Mouse (Mus musculus) gastrocnemius, postnatal 4 days (tissue): ENCODE data around the gene Spata20. TPM values are rescaled to one million over a fixed set of nuclear protein-coding genes. Genes with fewer than 3 reads are reported as not detected.

Source experiments
- DNase-seq, 2 experiments: peaks; one replicate each; pipeline ENCODE4 v3.0.0; 2021 to 2022; ENCODE audit warnings: low spot score in 2 of 2, mixed read lengths in 2 of 2
- total RNA-seq, 2 experiments: library from RNA; stranded (reverse); gene quantifications; 2 replicates each; pipeline ENCODE4 v1.2.3; 2021

Spata20 gene
- total RNA-seq, 2 experiments from 2014 or later: 0.29 TPM; not detected in 1

DNA sequence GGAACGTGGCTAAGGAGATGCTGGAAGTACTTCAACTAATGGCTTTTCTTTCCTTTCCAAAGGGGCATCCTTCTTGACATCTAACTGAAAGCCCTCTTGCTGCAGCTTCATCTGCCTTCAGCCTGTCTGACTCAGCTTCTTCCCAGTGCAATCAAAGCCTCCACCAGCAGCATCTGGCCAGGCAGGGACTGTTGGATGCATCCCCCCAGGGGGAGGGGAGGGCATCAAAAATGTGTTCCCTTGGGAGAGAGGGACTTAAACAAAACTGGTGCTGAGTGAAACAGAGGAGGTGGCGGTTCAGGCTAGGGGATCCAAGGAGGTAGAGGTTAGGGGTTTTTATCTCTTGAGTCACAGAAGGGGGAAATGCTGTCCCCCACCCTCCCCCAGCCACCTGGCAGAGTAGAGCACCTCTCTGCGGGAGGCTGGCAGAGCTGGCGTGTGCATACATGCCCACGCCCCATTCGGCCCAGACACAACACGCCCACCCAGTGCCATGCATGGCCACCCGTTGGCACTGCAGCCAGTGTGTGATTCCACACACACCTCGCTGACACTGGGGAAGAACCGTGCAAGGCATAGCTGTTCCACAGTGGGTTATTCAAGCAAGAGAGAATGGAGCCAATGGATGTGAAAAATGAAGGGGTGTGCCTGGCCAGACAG, 30.7 kb downstream of the Spata20 start:
- DNase-seq: no peak

DNA sequence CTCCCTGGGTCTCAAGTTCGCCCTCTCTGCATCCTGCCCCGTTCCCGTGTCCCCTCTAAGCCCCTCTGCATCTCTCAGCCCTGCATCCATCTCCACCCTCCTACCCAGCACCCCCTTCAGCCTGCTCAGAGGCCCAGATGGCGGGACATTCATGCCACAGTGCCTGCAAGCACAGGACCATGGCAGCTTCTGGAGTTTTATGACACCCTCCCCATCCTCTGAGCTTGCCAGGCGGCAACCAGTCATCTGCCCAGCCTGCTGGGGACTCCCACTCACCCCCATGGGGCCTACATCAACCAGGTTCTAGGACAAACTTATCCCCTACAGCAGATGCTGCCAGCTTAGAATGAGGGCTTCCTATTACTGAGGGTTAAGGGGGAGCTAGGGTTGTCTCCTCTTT, 31.2 kb downstream of the Spata20 start:
- DNase-seq: no peak

GRCm38 (mm10) chr11:94451091-94451773, 34.7 kb downstream of the Spata20 start:
- no peak for DNase-seq

DNA sequence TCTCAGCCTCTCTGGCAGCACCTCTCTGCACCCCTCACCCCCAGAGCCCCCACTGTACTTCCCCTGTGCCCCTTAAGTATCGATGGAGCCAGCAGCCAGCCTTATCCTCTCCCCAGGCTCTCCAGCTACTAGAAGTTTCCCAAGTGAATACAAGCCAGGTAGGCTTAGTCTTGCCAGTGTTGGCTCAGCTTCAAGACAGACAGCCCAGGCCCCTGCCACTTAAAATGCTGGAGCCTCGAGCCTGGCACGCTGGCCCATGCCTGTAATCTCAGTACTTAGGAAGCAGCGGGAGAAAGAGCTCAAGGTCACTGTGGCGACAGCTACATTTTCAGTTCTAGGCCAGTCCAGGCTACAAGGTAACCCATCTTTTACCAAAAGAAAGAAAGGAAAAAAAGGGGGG, 36.1 kb downstream of the Spata20 start:
- no peak for DNase-seq

GRCm38 (mm10) chr11:94449239-94449638, 36.7 kb downstream of the Spata20 start:
- DNase-seq: no peak

DNA sequence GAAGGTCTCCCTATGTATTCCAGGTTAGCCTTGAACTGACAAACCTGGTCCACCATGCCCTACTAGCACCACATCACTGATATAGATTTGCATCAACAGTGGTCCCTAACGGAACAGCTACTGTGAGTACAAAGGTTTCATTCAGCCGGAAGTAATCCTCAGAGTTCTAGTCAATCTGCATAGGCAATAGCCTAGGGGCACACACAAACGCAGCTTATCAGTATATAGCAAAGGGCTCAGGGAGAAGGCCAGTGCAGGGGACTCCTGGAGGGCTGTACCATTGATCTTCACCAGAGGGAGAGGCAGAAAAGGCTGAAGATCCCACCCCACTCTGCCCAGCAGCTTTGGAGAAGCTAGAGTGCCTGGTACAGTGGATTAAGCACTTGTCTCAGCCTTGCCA, 39.0 kb downstream of the Spata20 start:
- no peak for DNase-seq

DNA sequence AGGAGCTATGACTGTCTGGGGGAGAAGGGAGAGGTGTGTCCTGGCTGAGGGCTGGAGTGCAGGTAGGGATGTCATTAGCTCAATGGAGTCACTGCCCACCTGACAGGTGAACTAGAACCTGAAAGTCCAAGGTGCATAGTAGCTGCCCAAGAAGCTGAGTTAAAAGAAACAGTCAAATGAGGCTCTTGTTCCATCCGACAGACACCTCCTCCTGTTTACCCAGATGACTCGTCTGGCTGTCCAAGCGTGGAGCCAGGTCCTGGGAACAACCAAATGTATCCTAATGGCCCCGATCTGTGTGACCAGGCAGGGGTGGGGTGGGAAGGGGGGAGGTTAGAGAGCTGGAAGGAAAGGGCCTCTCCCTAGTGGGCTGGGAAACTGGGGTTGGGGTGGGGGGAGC, 40.7 kb downstream of the Spata20 start:
- no peak for DNase-seq

GRCm38 (mm10) chr11:94444829-94445228, 41.1 kb downstream of the Spata20 start:
- no peak for DNase-seq

- DNase-seq: no peak
Observed at GRCm38 (mm10) chr11:94441752-94442151, 44.2 kb downstream of the Spata20 start.

- DNase-seq: no peak
Observed at GRCm38 (mm10) chr11:94441122-94441521, 44.9 kb downstream of the Spata20 start.

GRCm38 (mm10) chr11:94440421-94440820, 45.6 kb downstream of the Spata20 start:
- DNase-seq: no peak

GRCm38 (mm10) chr11:94429011-94429651, 56.8 kb downstream of the Spata20 start:
- DNase-seq: no peak

Other genes with a start within 250 kb of the Spata20 start
- gene Wfikkn2, start 240.2 kb downstream of the Spata20 start, total RNA-seq: 1 to 10 TPM; 2.8 to 3.1 TPM
- not detected for gene Gm21885, start 204.3 kb downstream of the Spata20 start, total RNA-seq
- 10 to 100 TPM; 62.7 to 73.3 TPM for gene Luc7l3, start 164.2 kb downstream of the Spata20 start, total RNA-seq
- gene Ankrd40, start 158.2 kb downstream of the Spata20 start, total RNA-seq: 100 to 1,000 TPM; 127 to 137 TPM
- 1 to 10 TPM; 2.0 to 2.4 TPM for gene Abcc3, start 93.2 kb downstream of the Spata20 start, total RNA-seq
- 10 to 100 TPM; 18.7 to 22.7 TPM for gene Cacna1g, start 12.0 kb downstream of the Spata20 start, total RNA-seq
- gene Epn3, start 13.8 kb upstream of the Spata20 start, total RNA-seq: under 1 TPM; 0.47 to 0.49 TPM
- gene Mycbpap, start 35.6 kb upstream of the Spata20 start, total RNA-seq: under 1 TPM; 0.26 to 0.59 TPM
- gene Rsad1, start 63.1 kb upstream of the Spata20 start, total RNA-seq: 1 to 10 TPM; 4.7 to 6.0 TPM
- gene Chad, start 78.9 kb upstream of the Spata20 start, total RNA-seq: 1 to 10 TPM; 1.5 to 2.8 TPM
- 10 to 100 TPM; 10.5 to 11.6 TPM for gene Acsf2, start 115.7 kb upstream of the Spata20 start, total RNA-seq
- 10 to 100 TPM; 68.8 to 72.2 TPM for gene Lrrc59, start 143.6 kb upstream of the Spata20 start, total RNA-seq
- gene Mrpl27, start 167.6 kb upstream of the Spata20 start, total RNA-seq: 10 to 100 TPM; 55.3 to 60.3 TPM
- gene Eme1, start 167.8 kb upstream of the Spata20 start, total RNA-seq: 1 to 10 TPM; 4.3 to 4.5 TPM
- gene Xylt2, start 191.3 kb upstream of the Spata20 start, total RNA-seq: 10 to 100 TPM; 17.4 to 18.6 TPM
- not detected for gene Gm11541, start 218.3 kb upstream of the Spata20 start, total RNA-seq